Comparison of ENCODE assay signal across 8 mouse cellular contexts in the genomic region with DNA sequence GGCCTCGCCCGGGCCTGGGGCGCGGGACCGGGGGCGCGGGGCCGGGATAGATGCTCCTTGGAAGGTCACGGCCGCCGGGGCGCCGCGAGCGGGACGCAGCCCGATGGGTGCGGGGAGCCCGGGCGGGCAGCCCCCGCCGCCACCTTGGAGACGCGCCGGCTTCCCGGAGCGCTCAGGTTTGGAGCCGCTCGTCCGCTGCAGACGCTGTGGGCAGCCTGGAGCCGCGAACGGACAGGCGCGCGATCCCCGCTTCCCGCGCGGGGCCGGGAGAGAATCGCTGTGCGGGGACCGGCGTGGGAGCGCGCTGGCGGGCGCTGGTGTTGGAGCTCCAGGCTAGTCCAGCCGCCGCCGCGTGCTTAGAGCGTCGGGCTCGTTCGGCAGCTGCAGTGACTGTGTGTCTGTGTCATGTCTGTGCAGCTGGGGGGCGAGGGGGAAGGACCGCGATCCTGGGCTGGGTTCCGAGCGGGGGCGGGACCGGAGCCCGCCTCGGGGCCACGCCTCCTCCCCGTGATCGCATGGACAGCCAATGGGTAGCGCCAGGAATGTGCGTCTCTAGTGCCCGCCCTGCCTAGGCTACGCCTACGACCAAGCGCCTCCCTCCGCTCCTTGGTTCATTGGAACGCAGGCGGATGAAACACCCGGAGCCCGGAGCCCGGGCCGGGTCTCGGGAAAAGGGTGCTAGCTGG. TPM values are rescaled to one million over a fixed set of nuclear protein-coding genes. Genes with fewer than 3 reads are reported as not detected.
DNase-seq lines count a peak whose midpoint lies in the region; ATAC-seq and TF ChIP-seq lines count a peak whose summit lies in the region.

Gene Large1 (minus strand): TSS at position 433 of the 686 bp plus-strand sequence.

- peak; percentile 99 for ATAC-seq in heart, embryonic 13.5 days (ENCODE audit: extremely low read depth, insufficient number of reproducible peaks, low FRiP score, low TSS enrichment)
- peak; percentile 100 for ATAC-seq in kidney, postnatal 0 days (replicated peaks; ENCODE audit: low FRiP score, low read depth)
- ATAC-seq in monocyte, adult 5-6 weeks (replicated peaks; ENCODE audit: insufficient number of reproducible peaks, low FRiP score, low TSS enrichment, poor library complexity, severe bottlenecking), result peak; percentile 96

- peak within 1 kb of the TSS; percentile 93 for H3K9ac ChIP-seq in heart, embryonic 13.5 days
- peak within 1 kb of the TSS; percentile 71 for H3K9ac ChIP-seq in kidney, postnatal 0 days (ENCODE audit: low read depth, low read length)
- H3K9ac ChIP-seq in liver, adult 2 months (ENCODE audit: low read depth, low read length), result peak within 1 kb of the TSS; percentile 79

- DNase-seq in c-Kit-positive CD71-negative TER-119-negative erythroid progenitor cells, embryonic 14.5 days (ENCODE audit: low read depth), result peak; percentile 83
- peak; percentile 95 for DNase-seq in fibroblast of lung, adult 2 months (ENCODE audit: low read depth)
- DNase-seq in kidney, postnatal 0 days (ENCODE audit: low spot score), result peak; percentile 99
- peak; percentile 86 for DNase-seq in liver, adult 2 months (ENCODE audit: extremely low read depth, low read depth, low spot score)
- DNase-seq in spleen, postnatal 36 days (ENCODE audit: low spot score in 2 of 2), result peak; percentile 82 to 84

- peak within 1 kb of the TSS; percentile 69 for H3K4me3 ChIP-seq in C2C12 (ENCODE audit: insufficient read depth, poor library complexity, severe bottlenecking)
- H3K4me3 ChIP-seq in heart, embryonic 13.5 days, result peak within 1 kb of the TSS; percentile 87
- peak within 1 kb of the TSS; percentile 87 for H3K4me3 ChIP-seq in kidney, postnatal 0 days (replicated peaks; ENCODE audit: low read depth, low read length)
- peak within 1 kb of the TSS; percentile 59 for H3K4me3 ChIP-seq in liver, adult 2 months (ENCODE audit: insufficient read depth, low read depth, low read length)

- no peak for TF ChIP-seq CTCF in C2C12 (IDR thresholded peaks at IDR 0.05; ENCODE audit: control insufficient read depth, insufficient read depth, insufficient read length)
- peak; percentile 19; the same call in 1 of the 2 replicates for TF ChIP-seq CTCF in kidney, postnatal 0 days (IDR thresholded peaks at IDR 0.05; ENCODE audit: low read depth)
- no peak for TF ChIP-seq CTCF in liver, adult 2 months (IDR thresholded peaks at IDR 0.05; ENCODE audit: low read depth, low read length)

- TF ChIP-seq POLR2A in liver, adult 2 months (IDR thresholded peaks at IDR 0.05; ENCODE audit: extremely low read depth, insufficient read depth, low read length), result 0 out of 2 replicates have a peak, but pooled peaks have one; percentile 27

- H3K4me2 ChIP-seq in heart, embryonic 13.5 days, result peak within 1 kb of the TSS; percentile 92
- peak within 1 kb of the TSS; percentile 93 for H3K4me2 ChIP-seq in kidney, postnatal 0 days (ENCODE audit: low read length)

- H3K36me3 ChIP-seq in C2C12 (ENCODE audit: control insufficient read depth, insufficient read depth), result no peaks in the 10 kb centered on the region
- H3K36me3 ChIP-seq in heart, embryonic 13.5 days, result no peaks in the 10 kb centered on the region
- no peaks in the 10 kb centered on the region for H3K36me3 ChIP-seq in kidney, postnatal 0 days (ENCODE audit: insufficient read depth, low read length)
- H3K36me3 ChIP-seq in liver, adult 2 months (ENCODE audit: control insufficient read depth, insufficient read depth, low read length), result no peaks in the 10 kb centered on the region

- WGBS in heart, embryonic 13.5 days, result 0% methylated on average over 83 of the region's 84 CpGs
- under 1% methylated on average over 80 of the region's 84 CpGs for WGBS in kidney, postnatal 0 days
- WGBS in liver, adult 2 months, result under 1% methylated on average over 78 of the region's 84 CpGs

- H3K9me3 ChIP-seq in heart, embryonic 13.5 days, result no peaks in the 10 kb centered on the region
- no peaks in the 10 kb centered on the region for H3K9me3 ChIP-seq in kidney, postnatal 0 days (replicated peaks; ENCODE audit: low read length)

- H3K79me2 ChIP-seq in C2C12 (ENCODE audit: control insufficient read depth, insufficient read depth), result peaks cover 48% of the 10 kb centered on the region
- H3K79me2 ChIP-seq in liver, adult 2 months (ENCODE audit: control insufficient read depth, insufficient read depth, low read length), result no peaks in the 10 kb centered on the region

- peak within 1 kb of the TSS; percentile 97 for H3ac ChIP-seq in C2C12 (ENCODE audit: control insufficient read depth, insufficient read length, low read depth)

- peaks cover 40% of the 10 kb centered on the region for H3K79me3 ChIP-seq in C2C12 (ENCODE audit: low read depth)

- peaks cover 33% of the 10 kb centered on the region for H3K4me1 ChIP-seq in heart, embryonic 13.5 days
- peaks cover 9% of the 10 kb centered on the region; the same call in 1 of the 2 replicates for H3K4me1 ChIP-seq in kidney, postnatal 0 days (replicated peaks; ENCODE audit: insufficient read depth, low read length)
- H3K4me1 ChIP-seq in liver, adult 2 months (ENCODE audit: control insufficient read depth, insufficient read depth, low read length), result no peaks in the 10 kb centered on the region; the same call in 1 of the 2 replicates

- H3K27ac ChIP-seq in heart, embryonic 13.5 days (replicated peaks), result peak within 1 kb of the TSS; percentile 94
- H3K27ac ChIP-seq in kidney, postnatal 0 days, result peak within 1 kb of the TSS; percentile 74
- peak within 1 kb of the TSS; percentile 3; the same call in 1 of the 2 replicates for H3K27ac ChIP-seq in liver, adult 2 months (replicated peaks; ENCODE audit: insufficient read depth, low read depth, low read length)

- H3K27me3 ChIP-seq in C2C12 (ENCODE audit: control insufficient read depth, insufficient read depth, insufficient read length), result no peaks in the 10 kb centered on the region
- H3K27me3 ChIP-seq in heart, embryonic 13.5 days (replicated peaks), result 0 out of 2 replicates have a peak, but pooled peaks cover 3% of the 10 kb centered on the region
- H3K27me3 ChIP-seq in kidney, postnatal 0 days (ENCODE audit: insufficient read depth, low read length), result no peaks in the 10 kb centered on the region
- H3K27me3 ChIP-seq in liver, adult 2 months (ENCODE audit: control insufficient read depth, insufficient read depth, low read length), result no peaks in the 10 kb centered on the region

TF ChIP-seq in C2C12, 6 proteins besides CTCF, POLR2A, EP300 and RAD21:
- TF ChIP-seq MAX (IDR thresholded peaks at IDR 0.05), result peak; percentile 39
- no peak for TF ChIP-seq CEBPB (IDR thresholded peaks at IDR 0.05; ENCODE audit: low read depth)
- peak; percentile 9 for TF ChIP-seq MYOD1 (IDR thresholded peaks at IDR 0.05; ENCODE audit: control insufficient read depth, insufficient read length, low read depth)
- peak; percentile 78 for TF ChIP-seq USF1 (IDR thresholded peaks at IDR 0.05; ENCODE audit: low read depth)
- TF ChIP-seq MYOG (IDR thresholded peaks at IDR 0.05; ENCODE audit: control insufficient read depth, extremely low read depth, insufficient read length), result no peak
- TF ChIP-seq FOSL1 (IDR thresholded peaks at IDR 0.05; ENCODE audit: insufficient read depth, low read length, poor library complexity, severe bottlenecking), result no peak
TF ChIP-seq in C2C12: peak in this region for 3.

RNA-seq across cellular contexts. Expression of gene Large1, which starts in this region (rescaled TPM):
- 9.5 TPM for polyA plus RNA-seq in C2C12 (2012; fragmentation: generic; extraction: Trizol)
- polyA plus RNA-seq in heart, embryonic 13.5 days (2015; fragmentation: Nextera tagmentation; extraction: Ambion mirVana), result 6.0 TPM in 2 replicates
- 4.2 and 4.4 TPM in 2 replicates for polyA plus RNA-seq in kidney, postnatal 0 days (2015; fragmentation: Nextera tagmentation; extraction: Ambion mirVana)
- 3.5 and 4.7 TPM in 2 replicates for total RNA-seq in liver, adult 2 months (2014; rRNA removed)
- polyA plus RNA-seq in liver, adult 2 months (2012; rRNA removed), result 1.4 and 1.9 TPM in 2 replicates
- total RNA-seq in monocyte, adult 5-6 weeks (2017), result 1.1 to 2.2 TPM (median 1.2 TPM) in 3 replicates

Comparison
In these comparisons a context has a peak if more than half of its experiments do, and no peak if none do; other contexts are left out.
1. Peak in every context shown above with its lines: DNase-seq, ATAC-seq, H3K4me3 ChIP-seq and H3K27ac ChIP-seq.
2. H3K27ac ChIP-seq: peak in every context shown above with its lines; median percentile 94 in heart, embryonic 13.5 days; 74 in kidney, postnatal 0 days; 3 in liver, adult 2 months.